ENCODE assay signal across 20 mouse cellular contexts in the genomic region with DNA sequence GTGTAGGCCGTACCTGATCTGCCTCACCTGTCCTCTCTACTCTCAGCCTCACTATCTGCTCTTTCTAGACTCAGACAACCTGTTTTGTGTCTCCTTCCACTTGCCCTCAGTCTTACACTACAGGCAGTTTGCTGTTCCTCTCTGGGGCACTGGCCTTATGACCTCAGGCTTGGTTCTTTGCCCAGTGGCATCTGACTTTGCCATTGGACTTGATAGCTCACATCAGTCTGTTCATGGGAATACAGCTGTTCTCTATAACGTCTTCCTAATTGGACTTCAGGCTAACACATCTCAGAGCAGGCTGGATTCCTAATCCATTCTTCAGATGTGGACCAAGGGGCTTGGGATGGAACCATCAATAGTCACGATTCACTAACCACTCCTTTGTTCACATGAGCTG.
DNase-seq lines count a peak whose midpoint lies in the region; ATAC-seq lines count a peak whose summit lies in the region.
"Had no signal": no experiment of that assay in that cellular context is flagged by ENCODE, and none has a peak within 500 bp of the region (broad histone marks: within the 10 kb centered on the region; RNA-seq: fewer than 3 reads in every experiment).

No protein-coding gene starts in this region.

- whole genome bisulfite sequencing in hindbrain, embryonic 14.5 days, result 62% methylated on average over 3 of the region's 3 CpGs
- WGBS in hindbrain, embryonic 12.5 days, result 77% methylated on average over 3 of the region's 3 CpGs
- 59% methylated on average over 3 of the region's 3 CpGs for WGBS in hindbrain, embryonic 16.5 days

- no peak for DNase-seq in hindbrain, embryonic 14.5 days (ENCODE audit: low spot score)
- DNase-seq in layer of hippocampus, adult 9-11 months, result peak; percentile 56
- DNase-seq in layer of hippocampus, postnatal 36 days, result no peak
- DNase-seq in brain, adult 2 months (ENCODE audit: low read depth, low spot score), result peak; percentile 78
- no peak for DNase-seq in gastrocnemius, postnatal 4 days (ENCODE audit: low spot score in 2 of 2)
- DNase-seq: adrenal gland, adult 8-10 months; adrenal gland, postnatal 36 days; cerebellum, adult 11 months; cerebellum, adult 8-10 months; cerebellum, postnatal 14 days; gastrocnemius, postnatal 10 days; heart, postnatal 14 days; kidney, adult 11 months had no signal

- no peaks in the 10 kb centered on the region for H3K27me3 ChIP-seq in hindbrain, embryonic 14.5 days (ENCODE audit: control insufficient read depth, insufficient read depth, low read length)
- no peaks in the 10 kb centered on the region for H3K27me3 ChIP-seq in hindbrain, embryonic 12.5 days
- no peaks in the 10 kb centered on the region for H3K27me3 ChIP-seq in hindbrain, embryonic 16.5 days (replicated peaks; ENCODE audit: control insufficient read depth, insufficient read depth, low read length)
- H3K27me3 ChIP-seq: embryonic facial prominence, embryonic 13.5 days; forebrain, embryonic 12.5 days; heart, embryonic 15.5 days had no signal

- H3K9ac ChIP-seq in hindbrain, embryonic 14.5 days, result no peak overlapping the region
- H3K9ac ChIP-seq in hindbrain, embryonic 12.5 days, result no peak overlapping the region
- no peak overlapping the region for H3K9ac ChIP-seq in hindbrain, embryonic 16.5 days (ENCODE audit: low read depth, low read length)
- H3K9ac ChIP-seq: embryonic facial prominence, embryonic 13.5 days; forebrain, embryonic 12.5 days; heart, embryonic 15.5 days had no signal

- H3K4me1 ChIP-seq in hindbrain, embryonic 14.5 days (replicated peaks; ENCODE audit: control insufficient read depth, insufficient read depth, low read length), result peaks cover 32% of the 10 kb centered on the region
- peaks cover 34% of the 10 kb centered on the region for H3K4me1 ChIP-seq in hindbrain, embryonic 12.5 days
- peaks cover 39% of the 10 kb centered on the region for H3K4me1 ChIP-seq in hindbrain, embryonic 16.5 days (ENCODE audit: control insufficient read depth, insufficient read depth, low read depth, low read length)
- H3K4me1 ChIP-seq: embryonic facial prominence, embryonic 13.5 days; heart, embryonic 15.5 days had no signal

- no peak overlapping the region for H3K4me3 ChIP-seq in hindbrain, embryonic 14.5 days (replicated peaks; ENCODE audit: low read length)
- H3K4me3 ChIP-seq in hindbrain, embryonic 12.5 days, result no peak overlapping the region
- H3K4me3 ChIP-seq in hindbrain, embryonic 16.5 days (ENCODE audit: low read length), result no peak overlapping the region
- H3K4me3 ChIP-seq: embryonic facial prominence, embryonic 13.5 days; forebrain, embryonic 12.5 days; heart, embryonic 15.5 days had no signal

- ATAC-seq in hindbrain, embryonic 14.5 days (ENCODE audit: low FRiP score), result no peak
- ATAC-seq in hindbrain, embryonic 12.5 days (ENCODE audit: low FRiP score), result no peak
- no peak for ATAC-seq in hindbrain, embryonic 16.5 days
- ATAC-seq: forebrain, embryonic 16.5 days had no signal

- peak overlapping the region; percentile 4; the same call in 1 of the 2 replicates for H3K27ac ChIP-seq in hindbrain, embryonic 14.5 days
- H3K27ac ChIP-seq in hindbrain, embryonic 12.5 days, result no peak overlapping the region
- H3K27ac ChIP-seq in hindbrain, embryonic 16.5 days (ENCODE audit: low read depth, low read length), result peak overlapping the region; percentile 65
- H3K27ac ChIP-seq: embryonic facial prominence, embryonic 13.5 days; forebrain, embryonic 12.5 days; heart, embryonic 15.5 days had no signal

- no peaks in the 10 kb centered on the region for H3K36me3 ChIP-seq in hindbrain, embryonic 14.5 days (replicated peaks; ENCODE audit: control insufficient read depth, insufficient read depth)
- no peaks in the 10 kb centered on the region for H3K36me3 ChIP-seq in hindbrain, embryonic 12.5 days
- no peaks in the 10 kb centered on the region for H3K36me3 ChIP-seq in hindbrain, embryonic 16.5 days (ENCODE audit: control insufficient read depth, insufficient read depth, low read length)
- H3K36me3 ChIP-seq: embryonic facial prominence, embryonic 13.5 days; forebrain, embryonic 12.5 days; heart, embryonic 15.5 days had no signal

- H3K9me3 ChIP-seq in hindbrain, embryonic 14.5 days (ENCODE audit: control insufficient read depth, low read length), result no peaks in the 10 kb centered on the region
- no peaks in the 10 kb centered on the region for H3K9me3 ChIP-seq in hindbrain, embryonic 12.5 days (replicated peaks)
- no peaks in the 10 kb centered on the region for H3K9me3 ChIP-seq in hindbrain, embryonic 16.5 days (ENCODE audit: control insufficient read depth, low read length)
- H3K9me3 ChIP-seq: embryonic facial prominence, embryonic 13.5 days; forebrain, embryonic 12.5 days; heart, embryonic 15.5 days had no signal

- no peak overlapping the region for H3K4me2 ChIP-seq in hindbrain, embryonic 14.5 days (replicated peaks)
- no peak overlapping the region for H3K4me2 ChIP-seq in hindbrain, embryonic 12.5 days (replicated peaks)
- H3K4me2 ChIP-seq in hindbrain, embryonic 16.5 days (ENCODE audit: low read length), result no peak overlapping the region
- H3K4me2 ChIP-seq: embryonic facial prominence, embryonic 13.5 days; forebrain, embryonic 12.5 days; heart, embryonic 11.5 days; heart, embryonic 15.5 days had no signal

Comparison
In these comparisons a context has a peak if more than half of its experiments do, and no peak if none do; other contexts are left out.
1. DNase-seq: peak in layer of hippocampus, adult 9-11 months (single experiment) and brain, adult 2 months (single experiment); none in hindbrain, embryonic 14.5 days (single experiment), layer of hippocampus, postnatal 36 days (0 of 2) and gastrocnemius, postnatal 4 days (0 of 2).